Mouse (Mus musculus) forebrain, embryonic 10.5 days (tissue): ENCODE data around the gene Synrg. TPM values are rescaled to one million over a fixed set of nuclear protein-coding genes. Genes with fewer than 3 reads are reported as not detected.

ENCODE experiments used
- DNase-seq: peaks from one replicate; pipeline ENCODE4 v3.0.0-alpha.2; 2017; ENCODE audit warnings: low spot score; ENCODE audit errors: extremely low spot score
- H3K27ac ChIP-seq: fragments of 300-500 bp; sonication (generic); 2 replicates; pipeline ENCODE4 v1.5.1; 2016; ENCODE audit warnings: mild to moderate bottlenecking
- H3K27me3 ChIP-seq: fragments of 300-500 bp; sonication (generic); 2 replicates; pipeline ENCODE4 v1.6.1; 2016; ENCODE audit warnings: mild to moderate bottlenecking; ENCODE audit not compliant: poor library complexity, severe bottlenecking
- H3K36me3 ChIP-seq: fragments of 300-500 bp; sonication (generic); replicated peaks from 2 replicates; pipeline ENCODE4 v1.6.1; 2016; ENCODE audit warnings: mild to moderate bottlenecking, moderate library complexity
- H3K4me1 ChIP-seq: fragments of 300-500 bp; sonication (generic); 2 replicates; pipeline ENCODE4 v1.6.1; 2016
- H3K4me3 ChIP-seq: fragments of 300-500 bp; sonication (generic); 2 replicates; pipeline ENCODE4 v1.5.1; 2016; ENCODE audit warnings: mild to moderate bottlenecking, moderate library complexity
- H3K9me3 ChIP-seq: fragments of 300-500 bp; sonication (generic); 2 replicates; pipeline ENCODE4 v1.6.1; 2016; ENCODE audit warnings: mild to moderate bottlenecking, moderate library complexity
- WGBS: fragments of 180-500 bp; shearing (Covaris S2); methylation state at CpG from one replicate; pipeline ENCODE4 v1.1.7; 2016; 5-methylcytosine and 5-hydroxymethylcytosine counted together
- polyA plus RNA-seq: library from polyadenylated mRNA; unstranded; fragments of >200 nt; fragmentation: Nextera tagmentation; extraction: Ambion mirVana; gene quantifications from 2 replicates; pipeline ENCODE4 v1.2.1, GENCODE M21; 2016

The Synrg gene
- polyA plus RNA-seq, 1 experiment from 2014 or later, result 11.9 TPM

DNA sequence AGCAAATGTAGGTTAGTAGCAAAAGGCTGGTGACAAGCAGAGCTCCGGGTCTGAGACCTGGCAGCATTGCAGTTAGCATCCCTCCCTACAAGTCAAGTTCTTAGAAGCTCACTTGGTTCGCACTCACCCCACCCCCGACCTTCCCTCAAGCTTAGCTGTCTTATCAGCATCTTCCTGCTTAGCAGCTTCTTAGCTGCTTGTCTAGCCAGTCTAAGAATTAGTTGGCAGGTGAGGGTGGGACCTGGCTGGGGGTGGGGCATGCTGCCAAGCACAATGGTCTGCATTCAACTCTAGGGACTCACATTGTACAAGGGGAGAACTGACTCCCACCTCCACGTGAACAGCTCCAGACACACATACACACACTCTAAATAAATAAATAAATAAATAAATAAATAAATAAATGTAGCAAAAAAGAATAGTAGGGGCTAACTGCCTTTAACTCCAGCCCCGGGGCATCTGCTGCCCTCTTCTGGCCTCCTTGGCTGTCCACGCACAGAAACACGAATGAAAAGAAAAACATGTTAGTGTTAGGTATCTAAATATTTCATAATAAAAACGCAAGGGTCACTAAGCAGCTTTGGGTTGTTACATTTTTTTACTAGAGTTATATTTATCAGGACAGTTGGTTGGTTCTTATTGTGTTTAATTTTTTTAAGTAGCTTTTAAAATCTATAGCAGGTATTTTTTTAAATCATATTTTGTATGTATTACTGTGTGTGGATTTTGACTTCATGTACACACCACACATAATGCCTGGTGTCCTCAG, 3.4 kb downstream of the Synrg start:
- Histone ChIP-seq H3K9me3 (no peaks in the 10 kb centered on the region), H3K27ac (no peak overlapping the region), H3K4me1 (peaks cover 28% of the 10 kb centered on the region), H3K27me3 (no peaks in the 10 kb centered on the region), H3K36me3 (peaks cover 23% of the 10 kb centered on the region), H3K4me3 (no peak overlapping the region)
- WGBS, result 56% methylated on average over 8 of the region's 8 CpGs
- no peak for DNase-seq

DNA sequence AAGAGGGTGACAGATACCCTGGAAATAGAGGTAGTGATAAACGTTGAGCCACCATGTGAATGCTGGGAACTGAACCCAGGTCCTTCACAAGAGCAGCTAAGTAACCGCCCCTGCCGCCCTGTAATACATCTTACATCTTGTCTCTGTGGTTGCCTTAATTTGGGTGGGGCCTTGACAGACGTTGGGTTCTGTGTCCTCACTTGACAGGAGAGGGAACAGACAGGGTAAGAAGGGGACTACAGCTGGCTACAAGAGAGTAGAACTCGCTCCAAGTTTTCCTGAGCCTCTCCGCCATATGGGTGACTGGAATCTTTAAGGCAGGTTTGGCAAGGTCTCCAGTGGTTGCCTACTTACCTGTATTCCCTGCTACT, 4.0 kb downstream of the Synrg start:
- H3K9me3 ChIP-seq, result no peaks in the 10 kb centered on the region
- DNase-seq, result no peak
- WGBS, result 82% methylated on average over 6 of the region's 6 CpGs
- no peaks in the 10 kb centered on the region for H3K27me3 ChIP-seq
- no peak overlapping the region for H3K27ac ChIP-seq
- H3K4me3 ChIP-seq, result no peak overlapping the region
- H3K4me1 ChIP-seq, result peaks cover 28% of the 10 kb centered on the region
- peaks cover 22% of the 10 kb centered on the region for H3K36me3 ChIP-seq

DNA sequence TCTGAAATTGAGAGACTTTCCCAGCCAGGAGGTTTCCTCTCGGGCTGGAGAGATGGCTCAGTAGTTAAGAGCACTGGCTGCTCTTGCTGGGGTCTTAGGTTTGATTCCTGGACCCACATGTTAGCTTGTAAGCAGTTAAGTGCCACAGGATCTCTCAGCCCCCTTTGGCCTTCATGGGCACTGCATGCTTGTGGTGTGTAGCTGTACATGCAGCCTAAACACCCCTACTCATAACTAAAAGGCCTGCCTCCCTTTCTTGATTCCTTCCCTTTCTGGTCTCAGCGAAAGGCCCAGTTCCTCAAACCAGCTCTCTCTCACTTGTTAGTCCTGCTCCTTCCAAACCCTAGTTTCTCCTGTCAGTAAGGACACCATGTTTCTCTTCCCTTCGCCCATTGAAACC, 4.8 kb downstream of the Synrg start:
- Histone ChIP-seq H3K27me3 (no peaks in the 10 kb centered on the region), H3K4me1 (peaks cover 27% of the 10 kb centered on the region), H3K4me3 (no peak overlapping the region), H3K9me3 (no peaks in the 10 kb centered on the region), H3K27ac (no peak overlapping the region), H3K36me3 (peaks cover 25% of the 10 kb centered on the region)
- DNase-seq, result no peak
- WGBS, result 86% methylated on average over 3 of the region's 3 CpGs

DNA sequence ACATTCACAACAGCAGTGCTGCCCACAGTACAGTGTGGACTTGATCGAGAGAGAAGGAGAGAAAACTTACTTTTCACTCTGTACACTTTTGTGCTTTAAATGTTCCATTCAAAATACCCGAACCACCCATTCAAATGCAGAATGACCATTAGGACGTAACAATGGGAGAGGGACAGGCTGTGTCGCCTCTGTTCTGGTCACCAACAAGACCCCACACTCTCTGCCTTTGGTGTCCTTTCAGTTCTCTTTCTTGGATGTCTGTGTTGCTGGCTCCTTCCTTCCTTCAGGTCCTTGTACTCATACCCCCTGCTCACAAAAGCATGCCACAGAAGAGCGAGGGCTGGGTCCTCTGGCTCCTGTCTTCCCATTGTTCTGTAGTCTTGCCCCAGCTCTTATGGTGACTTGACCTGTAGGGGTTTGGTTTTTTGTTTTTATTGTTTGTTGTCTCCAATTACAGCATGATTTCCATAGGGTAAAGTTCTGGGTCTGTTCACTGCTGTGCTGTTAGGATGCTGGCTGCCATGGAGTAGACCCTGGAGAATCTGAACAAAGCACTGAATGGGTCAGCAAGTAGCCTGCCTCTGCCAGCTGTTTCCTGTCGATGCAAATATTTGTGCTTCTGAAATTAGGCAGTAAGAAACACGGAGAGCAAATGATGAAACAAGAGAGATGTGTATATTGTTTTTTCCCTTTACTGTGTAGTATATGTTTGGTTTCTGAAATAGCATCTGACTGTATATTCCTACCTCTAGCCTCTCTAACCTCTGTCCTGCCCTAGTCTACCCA, 10.5 kb downstream of the Synrg start:
- Histone ChIP-seq H3K36me3 (peaks cover 72% of the 10 kb centered on the region), H3K9me3 (no peaks in the 10 kb centered on the region), H3K4me3 (no peak overlapping the region), H3K4me1 (peaks cover 16% of the 10 kb centered on the region), H3K27me3 (no peaks in the 10 kb centered on the region), H3K27ac (0 out of 2 replicates have a peak overlapping the region, but pooled peaks have one; percentile 35)
- 66% methylated on average over 7 of the region's 7 CpGs for WGBS
- DNase-seq, result no peak

DNA sequence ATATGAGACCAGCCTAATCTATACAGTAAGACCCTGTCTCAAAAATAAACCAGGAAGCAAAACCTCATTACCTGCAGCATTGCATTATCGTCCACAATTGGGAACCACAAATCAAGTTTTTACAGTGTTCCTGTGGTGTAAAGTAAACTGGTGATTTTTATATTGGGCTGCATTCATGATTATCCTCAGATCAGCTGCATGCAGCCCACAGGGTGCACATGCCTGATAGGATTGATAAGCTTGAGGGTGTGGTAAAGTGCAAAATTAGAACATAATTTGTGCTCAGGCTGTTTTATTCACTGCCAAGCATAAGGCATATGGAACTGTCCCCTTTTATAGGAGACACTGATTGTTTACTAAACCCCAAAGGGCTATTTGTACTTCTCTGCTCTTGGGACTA, 11.3 kb downstream of the Synrg start:
- 92% methylated on average over 1 of the region's 1 CpGs for WGBS
- H3K36me3 ChIP-seq, result peaks cover 80% of the 10 kb centered on the region
- H3K9me3 ChIP-seq, result no peaks in the 10 kb centered on the region
- H3K27ac ChIP-seq, result no peak overlapping the region
- no peak overlapping the region for H3K4me3 ChIP-seq
- H3K27me3 ChIP-seq, result no peaks in the 10 kb centered on the region
- peaks cover 16% of the 10 kb centered on the region for H3K4me1 ChIP-seq
- no peak for DNase-seq

DNA sequence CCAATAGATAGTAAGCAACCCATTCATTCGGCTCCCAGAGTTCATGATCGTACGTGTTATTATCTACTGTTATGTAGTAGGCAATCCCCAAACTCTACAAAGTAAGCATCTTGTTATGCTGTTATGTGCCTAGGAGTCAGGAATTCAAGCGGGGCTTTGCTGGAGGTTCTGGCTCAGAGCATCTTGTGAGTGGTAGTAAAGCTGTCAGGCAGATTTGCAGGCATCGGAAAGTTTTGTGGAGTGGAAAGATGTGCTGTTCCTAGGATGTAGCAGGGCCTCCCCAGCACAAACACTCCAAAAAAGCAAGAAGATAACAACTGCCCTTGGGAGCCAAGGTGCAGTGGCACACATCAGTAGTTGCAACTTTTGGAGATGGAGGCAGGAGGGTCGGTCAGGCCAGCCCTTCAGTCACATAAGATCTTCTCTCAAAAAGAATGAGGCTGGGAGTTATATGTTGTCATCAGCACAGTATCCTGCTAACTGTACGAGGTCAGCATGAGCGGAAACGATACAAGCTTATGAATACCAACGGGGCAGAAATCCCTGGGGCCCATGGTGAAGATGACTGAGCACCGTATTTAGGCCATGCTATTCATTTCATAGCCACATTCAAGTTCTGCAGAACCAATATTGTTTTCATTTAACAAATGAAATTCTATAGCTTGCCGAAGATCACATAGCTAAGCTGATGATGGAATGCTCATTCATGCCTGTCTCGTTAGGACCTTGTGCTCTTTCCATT, 12.2 kb downstream of the Synrg start:
- peaks cover 16% of the 10 kb centered on the region for H3K4me1 ChIP-seq
- H3K4me3 ChIP-seq, result no peak overlapping the region
- H3K9me3 ChIP-seq, result no peaks in the 10 kb centered on the region
- no peaks in the 10 kb centered on the region for H3K27me3 ChIP-seq
- 91% methylated on average over 13 of the region's 13 CpGs for WGBS
- no peak for DNase-seq
- H3K27ac ChIP-seq, result no peak overlapping the region
- H3K36me3 ChIP-seq, result peaks cover 86% of the 10 kb centered on the region

DNA sequence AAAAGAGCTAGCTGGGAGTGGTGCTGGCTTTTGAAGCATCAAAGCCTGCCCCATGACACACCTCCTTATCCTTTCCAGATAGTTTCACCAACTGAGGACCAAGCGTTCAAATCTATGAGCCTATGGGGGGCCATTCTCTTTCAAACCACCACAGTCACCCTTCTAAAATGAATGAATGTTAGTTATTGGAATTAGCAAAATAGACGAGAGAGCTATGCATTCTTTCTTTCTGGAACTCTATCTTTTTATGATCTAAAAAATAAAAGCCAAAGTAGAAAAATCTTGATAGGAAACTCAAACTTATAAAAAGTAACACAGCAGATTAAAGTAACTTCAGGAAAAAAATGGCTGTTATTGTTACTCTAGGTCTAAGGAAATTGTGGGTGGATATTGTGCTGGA, 13.6 kb downstream of the Synrg start:
- no peak for DNase-seq
- Histone ChIP-seq H3K27ac (no peak overlapping the region), H3K4me3 (no peak overlapping the region), H3K9me3 (no peaks in the 10 kb centered on the region), H3K27me3 (no peaks in the 10 kb centered on the region), H3K4me1 (peaks cover 16% of the 10 kb centered on the region), H3K36me3 (peaks cover 86% of the 10 kb centered on the region)
- 88% methylated on average over 2 of the region's 2 CpGs for WGBS

DNA sequence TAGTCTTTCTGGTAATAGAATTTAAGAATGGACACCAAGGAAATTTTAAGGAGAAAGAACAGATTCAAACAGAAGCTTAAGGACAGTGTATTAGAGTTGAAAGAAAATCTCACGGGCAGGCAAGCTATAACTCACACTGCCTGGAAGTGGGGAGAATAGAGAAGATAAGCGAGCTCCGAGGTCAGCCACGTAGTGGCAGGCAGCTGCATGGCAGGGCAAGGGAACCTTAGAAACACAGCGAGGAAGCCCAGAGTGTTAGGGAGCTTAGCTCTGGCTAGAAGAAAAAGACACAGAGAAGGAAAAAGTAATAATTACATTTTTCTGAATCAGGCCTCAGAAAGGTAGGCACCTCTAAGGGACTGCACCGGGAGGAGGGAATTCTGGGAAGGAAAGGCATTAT, 15.8 kb downstream of the Synrg start:
- no peak for DNase-seq
- Histone ChIP-seq H3K27me3 (no peaks in the 10 kb centered on the region), H3K4me1 (peaks cover 3% of the 10 kb centered on the region), H3K9me3 (no peaks in the 10 kb centered on the region), H3K27ac (no peak overlapping the region), H3K4me3 (no peak overlapping the region), H3K36me3 (peaks cover 87% of the 10 kb centered on the region)
- 92% methylated on average over 6 of the region's 6 CpGs for whole genome bisulfite sequencing

DNA sequence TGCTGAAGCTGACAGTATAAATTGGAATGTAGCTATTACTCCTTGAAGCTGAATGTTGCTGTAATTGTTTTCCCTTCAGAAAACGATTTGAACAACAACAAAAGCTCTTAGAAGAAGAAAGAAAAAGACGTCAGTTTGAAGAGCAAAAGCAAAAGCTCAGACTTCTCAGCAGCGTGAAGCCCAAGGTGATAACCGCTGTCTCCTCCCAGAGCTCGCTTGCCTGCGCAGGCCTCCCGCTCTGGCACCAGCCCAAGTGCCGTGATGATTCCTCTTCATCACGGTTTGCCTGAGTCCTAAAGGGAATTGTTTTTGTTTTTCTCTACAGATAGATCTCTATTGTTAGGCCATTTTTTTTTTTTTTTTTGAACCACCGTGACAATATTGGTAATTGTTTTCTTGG, 17.1 kb downstream of the Synrg start:
- no peak overlapping the region for H3K27ac ChIP-seq
- DNase-seq, result no peak
- H3K4me1 ChIP-seq, result no peaks in the 10 kb centered on the region
- no peak overlapping the region for H3K4me3 ChIP-seq
- WGBS, result 90% methylated on average over 10 of the region's 10 CpGs
- peaks cover 91% of the 10 kb centered on the region for H3K36me3 ChIP-seq
- H3K9me3 ChIP-seq, result no peaks in the 10 kb centered on the region
- H3K27me3 ChIP-seq, result no peaks in the 10 kb centered on the region

DNA sequence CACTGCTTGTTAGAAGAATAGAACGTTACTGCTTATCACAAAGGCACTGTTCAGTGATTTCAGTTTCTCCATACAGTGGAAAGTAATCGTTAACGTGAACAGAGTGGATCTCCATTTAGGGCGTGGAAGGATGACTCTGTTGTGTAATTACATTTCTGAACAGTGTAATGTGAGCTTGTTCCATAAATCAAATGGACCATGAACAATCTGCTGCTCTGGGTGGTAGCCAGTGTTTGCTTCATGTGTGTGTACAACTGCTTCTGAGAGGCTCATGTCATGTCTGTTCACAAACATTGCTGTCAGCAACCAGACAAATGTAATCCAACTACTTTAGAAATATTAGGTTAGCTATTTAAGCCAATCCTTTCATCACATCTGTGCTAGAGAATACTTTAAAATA, 27.5 kb downstream of the Synrg start:
- Histone ChIP-seq H3K4me1 (no peaks in the 10 kb centered on the region), H3K9me3 (no peaks in the 10 kb centered on the region), H3K27ac (no peak overlapping the region), H3K36me3 (peaks cover 94% of the 10 kb centered on the region), H3K27me3 (no peaks in the 10 kb centered on the region), H3K4me3 (no peak overlapping the region)
- DNase-seq, result no peak
- 93% methylated on average over 4 of the region's 4 CpGs for WGBS

DNA sequence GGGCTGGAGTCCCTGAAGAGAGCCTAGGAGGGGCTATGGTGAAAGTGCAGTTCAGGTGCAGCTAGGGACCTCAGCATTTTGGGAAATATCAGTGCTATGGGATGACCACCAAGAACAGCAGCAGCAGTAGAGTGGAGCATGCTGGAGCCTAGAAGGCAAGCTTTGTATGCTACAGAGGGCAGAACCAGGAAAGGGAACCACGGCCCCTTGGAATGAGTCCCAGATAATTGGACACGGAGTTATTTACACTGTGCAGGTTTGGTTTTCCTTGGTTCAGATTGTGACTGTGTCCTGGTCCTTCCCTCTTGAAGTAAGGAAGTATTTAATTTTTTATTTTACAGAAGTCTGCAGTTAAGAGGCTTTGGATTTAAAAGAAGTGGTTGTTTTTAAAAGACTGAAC, 29.2 kb downstream of the Synrg start:
- 90% methylated on average over 2 of the region's 2 CpGs for WGBS
- peaks cover 95% of the 10 kb centered on the region for H3K36me3 ChIP-seq

DNA sequence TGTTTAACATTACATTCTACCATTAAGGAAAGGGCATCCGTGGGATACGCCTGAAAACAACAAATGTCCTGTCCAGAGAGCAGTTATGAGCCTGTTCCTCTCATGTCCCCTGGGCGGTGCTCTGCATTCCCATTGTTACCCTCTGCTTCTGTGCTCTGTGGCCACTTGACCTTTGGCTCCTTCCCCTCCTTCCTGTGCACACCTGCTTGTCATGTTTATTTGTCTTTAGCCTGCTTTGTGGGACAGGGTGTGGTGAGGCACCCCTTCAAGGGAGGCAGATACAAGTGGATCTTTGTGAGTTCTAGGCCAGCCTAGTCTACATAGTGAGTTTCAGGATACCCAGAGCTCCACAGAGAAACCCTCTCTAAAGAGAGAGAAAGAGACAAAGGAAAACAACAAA, 30.3 kb downstream of the Synrg start:
- 85% methylated on average over 3 of the region's 3 CpGs for WGBS
- no peaks in the 10 kb centered on the region for H3K27me3 ChIP-seq
- H3K4me3 ChIP-seq, result no peak overlapping the region
- no peaks in the 10 kb centered on the region for H3K4me1 ChIP-seq
- no peaks in the 10 kb centered on the region for H3K9me3 ChIP-seq
- no peak overlapping the region for H3K27ac ChIP-seq
- no peak for DNase-seq
- peaks cover 95% of the 10 kb centered on the region for H3K36me3 ChIP-seq

More for the DNA sequence above, 29.2 kb downstream of the Synrg start:
- Histone ChIP-seq H3K27ac (no peak overlapping the region), H3K4me3 (no peak overlapping the region), H3K27me3 (no peaks in the 10 kb centered on the region), H3K4me1 (no peaks in the 10 kb centered on the region), H3K9me3 (no peaks in the 10 kb centered on the region)
- DNase-seq, result no peak

DNA sequence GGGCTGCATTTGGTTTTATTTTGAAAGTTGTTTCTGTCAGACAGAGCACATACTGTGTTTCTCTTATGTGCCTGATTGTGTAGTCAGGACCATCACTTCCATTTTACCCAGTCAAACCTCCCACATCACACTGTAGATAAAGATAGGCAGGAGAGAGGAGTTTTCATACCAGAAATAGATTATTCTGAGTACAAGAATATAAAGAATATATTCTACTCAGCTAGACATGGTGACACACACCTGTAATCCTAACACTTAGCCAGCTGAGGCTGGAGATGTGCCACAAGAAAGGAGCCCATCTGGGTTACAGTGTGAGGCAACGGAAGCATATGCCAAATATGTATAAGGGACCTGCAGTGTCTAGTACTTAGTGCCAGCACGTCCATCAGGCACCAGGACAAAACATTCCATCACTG, 31.3 kb downstream of the Synrg start:
- Histone ChIP-seq H3K4me3 (no peak overlapping the region), H3K4me1 (no peaks in the 10 kb centered on the region), H3K27ac (no peak overlapping the region), H3K27me3 (no peaks in the 10 kb centered on the region), H3K36me3 (peaks cover 91% of the 10 kb centered on the region), H3K9me3 (no peaks in the 10 kb centered on the region)
- WGBS, result 89% methylated on average over 2 of the region's 2 CpGs
- DNase-seq, result no peak
